Mouse (Mus musculus): Measurements from ENCODE around the gene Zbtb9.
"Not testable (repeated sequence)": the region's sequence is repeated elsewhere in the genome, so short reads cannot be mapped to it uniquely, and the experiment has no call there.

Zbtb9 gene

DNA sequence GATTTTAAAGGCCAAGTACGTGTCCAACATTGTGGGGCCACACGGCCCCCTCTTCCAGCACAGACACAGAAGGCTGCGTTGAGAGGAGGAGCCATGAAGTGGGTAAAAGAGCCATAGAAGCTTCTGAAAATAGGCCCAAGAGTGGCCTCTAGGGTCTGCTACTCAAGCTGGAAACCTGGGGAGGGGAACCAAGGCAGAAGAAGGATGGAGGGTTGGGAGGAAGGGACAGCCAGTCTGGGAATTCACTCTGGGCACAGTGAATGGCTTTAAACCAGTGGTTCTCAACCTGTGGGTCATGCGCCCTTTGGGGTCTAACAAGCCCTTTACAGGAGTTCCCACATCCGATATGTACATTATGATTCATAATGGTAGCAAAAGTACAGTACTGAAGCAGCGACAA lies 3.7 kb upstream of the Zbtb9 start:
- no peak for ATAC-seq (ENCODE audit: insufficient number of reproducible peaks, low FRiP score, low TSS enrichment)

DNA sequence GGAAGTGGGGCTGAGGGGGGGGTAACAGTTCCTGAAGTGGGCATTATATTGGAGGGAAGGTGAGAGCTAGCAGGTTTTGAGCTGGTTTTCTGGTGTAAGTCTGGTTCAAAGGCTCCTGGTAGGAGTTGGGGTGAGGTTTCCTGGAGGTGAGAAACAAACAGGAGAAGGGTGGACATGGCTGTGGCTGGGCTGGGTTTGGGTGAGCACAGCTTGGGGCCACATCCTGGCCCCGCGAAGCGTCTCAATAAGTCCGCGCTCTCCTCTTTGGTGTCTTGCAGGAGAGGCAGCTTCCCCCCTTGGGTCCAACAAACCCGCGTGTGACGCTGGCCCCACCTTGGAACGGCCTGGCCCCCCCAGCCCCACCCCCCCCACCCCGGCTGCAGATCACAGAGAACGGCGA lies 2.7 kb upstream of the Zbtb9 start:
- no peak for ATAC-seq (ENCODE audit: insufficient number of reproducible peaks, low FRiP score, low TSS enrichment)

DNA sequence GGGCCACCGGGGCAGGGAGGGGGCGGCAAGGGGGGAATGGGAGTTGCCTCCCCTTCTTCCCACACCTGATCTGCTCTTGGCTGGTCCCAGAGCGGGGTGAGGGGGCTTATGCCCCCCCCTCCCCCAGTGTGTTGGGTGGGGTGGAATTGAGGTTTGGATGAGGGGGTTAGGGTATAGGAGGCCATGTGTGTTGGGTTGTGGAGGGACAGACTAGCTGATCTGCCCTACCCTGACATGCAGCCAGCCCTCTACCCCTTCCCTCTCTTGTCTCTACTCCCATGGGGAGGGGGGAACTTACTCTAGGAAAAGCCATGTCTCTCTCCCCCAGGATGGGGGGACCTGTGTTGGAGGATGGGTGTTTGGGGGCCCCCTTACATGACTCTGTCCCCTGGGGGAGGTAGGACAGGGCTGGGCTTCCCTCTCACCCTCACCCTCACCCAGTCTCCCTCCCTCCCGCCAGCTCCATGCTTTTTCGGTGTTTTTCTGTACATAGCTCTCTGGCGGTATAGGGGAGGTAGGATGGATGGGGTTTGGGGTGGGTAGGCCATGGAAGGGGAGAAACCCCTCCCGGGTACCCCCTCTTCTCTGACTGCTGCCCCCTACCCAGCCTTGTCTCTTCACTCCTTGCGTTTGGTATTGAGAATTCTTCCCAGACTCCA lies 1.6 kb upstream of the Zbtb9 start:
- no peak for ATAC-seq (ENCODE audit: insufficient number of reproducible peaks, low FRiP score, low TSS enrichment)

DNA sequence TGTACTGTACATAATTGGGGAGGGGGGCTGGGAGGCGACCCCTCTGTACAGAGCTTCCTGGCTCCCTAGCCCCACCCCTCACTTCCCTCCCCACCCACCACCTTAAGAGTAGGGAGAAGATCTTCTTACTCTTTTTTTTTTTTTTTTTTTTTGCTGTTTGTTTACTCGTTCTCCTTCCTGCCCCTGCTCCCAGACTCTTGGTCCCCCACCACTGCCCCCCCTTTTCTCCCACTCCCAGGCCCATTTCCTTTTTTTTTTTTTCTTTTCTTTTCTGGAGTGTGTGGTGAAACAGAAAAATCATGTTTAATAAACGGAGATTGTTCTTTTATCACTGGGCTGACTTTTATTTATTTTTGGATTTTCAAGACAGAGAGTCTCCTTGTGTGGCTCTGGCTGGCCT lies 860 bp upstream of the Zbtb9 start:
- ATAC-seq (ENCODE audit: insufficient number of reproducible peaks, low FRiP score, low TSS enrichment), result no peak

DNA sequence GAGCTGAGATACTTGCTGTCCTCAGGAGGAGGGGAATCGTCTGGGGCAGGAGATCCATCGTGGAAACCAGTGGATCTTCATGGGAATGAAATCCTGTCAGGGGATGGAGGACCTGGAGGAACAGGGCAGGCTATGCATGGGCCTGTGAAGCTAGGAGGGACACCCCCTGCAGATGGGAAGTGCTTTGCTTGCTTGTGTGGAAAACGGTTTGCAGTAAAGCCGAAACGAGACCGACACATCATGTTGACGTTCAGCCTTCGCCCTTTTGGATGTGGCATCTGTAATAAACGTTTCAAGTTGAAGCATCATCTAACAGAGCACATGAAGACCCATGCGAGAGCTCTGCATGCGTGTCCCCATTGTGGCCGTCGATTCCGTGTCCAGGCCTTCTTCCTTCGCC lies 1.6 kb downstream of the Zbtb9 start:
- ATAC-seq (ENCODE audit: insufficient number of reproducible peaks, low FRiP score, low TSS enrichment), result no peak

DNA sequence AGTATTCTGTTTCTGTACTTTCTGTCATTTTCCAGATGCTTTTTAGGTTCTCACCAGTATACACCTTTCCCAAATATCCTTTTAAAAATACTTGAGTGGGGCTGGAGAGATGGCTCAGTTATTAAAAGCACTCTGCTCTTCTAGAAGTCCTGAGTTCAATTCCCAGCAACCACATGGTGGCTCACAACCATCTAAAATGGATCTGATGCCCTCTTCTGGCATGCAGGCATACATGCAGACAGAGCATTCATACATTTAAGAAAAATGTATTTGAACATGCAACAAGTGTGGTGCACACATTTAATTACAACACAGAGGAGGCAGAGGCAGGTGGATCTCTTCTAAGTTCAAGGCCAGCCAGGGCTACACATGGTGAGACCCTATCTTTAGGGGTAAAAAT lies 2.4 kb downstream of the Zbtb9 start:
- ATAC-seq (ENCODE audit: insufficient number of reproducible peaks, low FRiP score, low TSS enrichment), result no peak

DNA sequence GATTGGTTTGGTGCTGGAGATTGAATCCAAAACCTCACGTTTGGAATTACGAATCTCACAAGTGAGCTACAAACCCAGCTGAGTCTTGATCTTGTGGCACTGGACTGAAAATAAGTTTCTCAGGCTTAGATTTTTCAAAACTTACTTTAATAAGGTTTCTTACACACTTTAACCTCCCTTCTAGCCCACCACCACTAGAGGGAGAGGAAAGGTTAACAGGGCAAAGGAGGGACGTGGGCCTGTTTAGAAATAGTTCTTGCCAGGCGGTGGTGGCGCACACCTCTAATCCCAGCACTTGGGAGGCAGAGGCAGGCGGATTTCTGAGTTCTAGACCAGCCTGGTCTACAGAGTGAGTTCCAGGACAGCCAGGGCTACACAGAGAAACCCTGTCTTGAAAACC lies 4.4 kb downstream of the Zbtb9 start:
- ATAC-seq (ENCODE audit: insufficient number of reproducible peaks, low FRiP score, low TSS enrichment), result not testable (repeated sequence)

DNA sequence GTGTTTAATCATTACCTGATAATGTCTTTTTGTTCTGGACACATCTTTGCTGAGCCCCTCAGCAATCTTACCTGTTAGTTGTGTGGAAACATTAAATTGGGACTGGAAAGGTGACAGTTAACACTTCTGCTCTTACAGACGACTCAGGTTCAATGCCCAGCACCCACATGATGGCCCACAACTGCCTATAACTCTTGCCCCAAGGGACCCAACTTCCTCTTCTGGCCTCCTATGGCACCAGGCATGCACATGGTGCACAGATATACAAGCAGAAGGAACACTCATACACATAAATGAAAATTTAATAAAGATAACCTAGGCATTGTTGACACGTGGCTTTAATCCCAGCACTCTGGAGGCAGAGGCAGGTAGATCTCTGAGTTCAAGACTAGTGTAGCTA lies 6.5 kb downstream of the Zbtb9 start:
- ATAC-seq (ENCODE audit: insufficient number of reproducible peaks, low FRiP score, low TSS enrichment), result no peak

DNA sequence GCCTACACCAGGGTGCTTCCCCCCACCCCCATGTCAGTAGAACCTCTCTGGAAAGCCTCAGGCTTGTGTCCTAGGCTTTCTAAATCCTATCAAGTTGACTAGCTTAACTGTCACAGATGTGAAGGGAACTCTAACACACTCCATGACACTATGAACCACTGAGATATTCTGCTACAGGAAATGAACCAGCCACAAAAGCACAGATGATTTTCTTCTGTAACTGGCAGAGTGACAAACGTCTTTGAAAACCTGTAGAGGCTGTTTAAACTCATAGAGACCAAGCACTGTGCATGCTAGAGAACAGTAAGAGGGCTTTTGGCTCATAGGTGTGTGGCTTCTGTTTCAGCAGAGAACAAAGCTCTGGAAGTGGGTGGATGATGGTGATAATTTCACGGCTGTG lies 8.1 kb downstream of the Zbtb9 start:
- no peak for ATAC-seq (ENCODE audit: insufficient number of reproducible peaks, low FRiP score, low TSS enrichment)

DNA sequence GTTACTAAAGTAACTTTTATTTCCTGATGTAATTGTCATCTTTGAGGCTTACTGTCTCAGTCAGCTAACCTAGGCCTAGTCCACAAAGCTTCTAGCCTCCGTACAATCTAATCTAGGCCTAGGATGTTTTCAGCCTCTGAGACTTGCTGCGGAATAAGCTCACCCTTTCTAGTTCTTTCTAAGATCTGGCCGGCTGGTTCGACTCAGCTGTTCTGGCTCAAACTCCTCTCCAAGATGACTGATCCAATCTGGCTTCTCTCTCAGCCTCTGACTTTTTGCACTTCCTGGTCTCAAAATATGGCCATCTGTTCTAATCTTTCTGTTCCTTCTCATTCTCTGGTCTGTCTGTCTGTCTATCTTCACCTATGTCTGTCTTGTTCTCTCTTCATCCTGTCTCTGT lies 10.4 kb downstream of the Zbtb9 start:
- no peak for ATAC-seq (ENCODE audit: insufficient number of reproducible peaks, low FRiP score, low TSS enrichment)

DNA sequence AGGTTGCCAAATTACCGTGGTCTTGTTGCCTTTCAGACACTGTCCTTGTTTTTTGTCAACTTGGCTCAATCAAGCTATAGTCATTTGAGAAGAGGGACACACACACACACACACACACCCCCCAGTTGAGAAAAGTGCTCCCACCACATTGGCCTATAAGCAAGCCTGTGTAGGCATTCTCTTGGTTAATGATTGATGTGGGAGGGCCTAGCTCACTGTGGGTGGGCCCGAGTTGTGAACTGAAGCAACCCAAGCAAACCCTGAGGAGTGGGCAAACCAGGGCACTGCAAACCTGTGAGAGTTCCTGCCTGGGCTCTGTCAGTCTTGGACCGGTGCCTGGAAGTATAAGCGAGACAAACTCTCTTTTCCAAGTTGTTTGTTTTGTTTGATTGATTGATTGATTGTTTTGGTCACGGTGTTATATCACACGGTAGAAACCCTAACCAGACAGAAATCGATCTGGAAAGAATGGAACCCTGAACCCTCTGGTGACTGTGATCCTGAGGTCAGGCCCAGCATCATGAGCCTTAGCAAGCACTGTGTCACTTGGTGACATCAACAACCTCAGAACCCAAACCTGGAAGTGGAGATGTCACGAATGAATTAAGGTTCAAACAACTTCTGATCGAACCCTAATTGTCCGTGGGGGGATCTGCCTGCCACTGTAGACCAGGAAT lies 12.7 kb downstream of the Zbtb9 start:
- no peak for ATAC-seq (ENCODE audit: insufficient number of reproducible peaks, low FRiP score, low TSS enrichment)

DNA sequence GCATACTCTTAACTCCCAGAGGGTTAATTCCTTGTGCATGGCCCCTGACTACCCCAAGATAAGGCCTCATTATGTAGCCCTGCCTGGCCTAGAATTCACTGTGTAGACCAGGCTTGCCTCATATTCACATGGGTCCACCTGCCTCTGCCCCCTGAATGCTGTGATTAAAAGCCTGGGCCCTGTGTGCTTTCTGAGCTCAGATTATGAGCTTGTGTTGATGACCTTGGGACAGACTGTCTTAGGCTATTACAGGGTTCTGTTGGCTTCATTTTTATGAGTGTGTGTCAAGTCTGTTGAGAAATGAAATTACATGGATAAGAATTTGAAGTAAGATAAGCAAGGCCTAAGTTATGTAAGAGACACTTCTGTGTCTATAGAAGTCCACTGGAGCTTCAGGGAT lies 17.6 kb downstream of the Zbtb9 start:
- ATAC-seq (ENCODE audit: insufficient number of reproducible peaks, low FRiP score, low TSS enrichment), result no peak

DNA sequence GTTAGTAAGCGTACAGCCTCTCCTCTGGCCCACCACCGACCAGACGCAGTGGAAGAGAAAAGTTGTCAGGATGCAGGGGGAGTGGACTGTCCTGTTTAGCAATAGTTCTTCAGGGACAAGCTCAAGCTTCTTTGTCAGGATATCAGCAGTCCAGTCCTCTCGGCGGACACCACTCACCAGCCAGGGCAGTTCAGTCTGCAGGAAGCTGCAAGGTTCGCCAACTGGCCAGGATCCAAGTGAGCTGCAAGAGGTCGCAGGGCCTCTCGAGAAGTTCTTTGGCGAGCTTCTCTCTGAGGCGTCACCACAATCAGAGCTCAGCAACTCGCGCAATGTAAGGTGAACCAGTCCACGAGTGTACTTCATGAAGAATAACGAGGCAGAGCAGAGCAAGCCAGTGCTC lies 21.4 kb downstream of the Zbtb9 start:
- no peak for ATAC-seq (ENCODE audit: insufficient number of reproducible peaks, low FRiP score, low TSS enrichment)

DNA sequence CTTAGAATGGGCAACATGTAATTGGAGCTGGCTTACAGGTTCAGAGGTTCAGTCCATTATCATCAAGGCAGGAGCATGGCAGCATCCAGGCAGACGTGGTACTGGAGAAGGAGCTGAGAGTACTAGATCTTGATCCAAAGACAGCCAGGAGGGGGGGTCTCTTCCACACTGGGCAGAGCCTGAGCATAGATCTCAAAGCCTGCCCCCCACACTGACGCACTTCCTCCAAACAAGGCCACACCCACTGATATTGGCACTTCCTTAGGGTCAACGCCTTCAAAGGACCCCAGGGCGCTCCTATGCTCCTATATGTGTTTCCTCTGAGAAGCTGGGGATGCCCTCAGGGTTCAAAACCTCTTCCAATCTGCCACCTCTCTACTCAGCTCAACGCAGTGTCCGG lies 22.0 kb downstream of the Zbtb9 start:
- ATAC-seq (ENCODE audit: insufficient number of reproducible peaks, low FRiP score, low TSS enrichment), result no peak

DNA sequence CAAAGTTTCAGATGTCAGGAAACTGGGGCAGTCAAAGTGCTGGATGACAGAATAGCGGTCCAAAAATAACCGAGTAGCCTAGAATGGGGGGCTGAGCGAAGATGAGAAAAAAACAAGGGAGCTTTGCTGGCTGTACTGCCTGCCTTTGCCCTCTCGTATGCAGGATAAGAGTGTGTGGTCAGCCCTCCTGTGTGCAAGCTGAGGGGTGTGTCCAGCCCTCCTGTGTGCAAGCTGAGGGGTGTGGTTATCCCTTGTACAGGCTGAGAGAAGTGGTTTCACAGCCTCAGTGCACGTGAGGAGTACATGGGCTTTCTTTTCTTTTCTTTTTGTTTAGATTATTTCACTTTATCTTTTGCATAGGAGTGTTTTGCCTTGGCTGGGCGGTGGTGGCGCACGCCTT lies 22.6 kb downstream of the Zbtb9 start:
- ATAC-seq (ENCODE audit: insufficient number of reproducible peaks, low FRiP score, low TSS enrichment), result no peak

DNA sequence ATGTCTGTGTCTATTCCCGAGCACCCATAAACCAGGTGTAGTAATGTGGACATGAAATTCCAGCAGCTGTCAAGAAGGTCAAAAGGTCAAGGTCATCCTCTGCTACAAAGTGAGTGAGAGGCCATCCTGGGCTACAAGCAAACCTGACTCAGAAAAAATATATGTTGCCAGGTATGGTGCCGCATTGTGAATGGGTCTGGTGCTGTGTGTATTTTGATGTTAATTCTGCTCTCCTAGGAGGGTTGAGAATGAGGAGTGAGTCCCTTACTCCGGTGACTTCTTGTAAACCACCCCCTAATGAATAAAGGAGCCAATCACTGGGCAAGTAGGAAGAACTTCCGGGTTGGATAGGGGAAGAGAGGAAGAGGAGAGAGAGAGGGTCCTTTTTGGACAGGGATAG lies 24.7 kb downstream of the Zbtb9 start:
- ATAC-seq (ENCODE audit: insufficient number of reproducible peaks, low FRiP score, low TSS enrichment), result no peak

DNA sequence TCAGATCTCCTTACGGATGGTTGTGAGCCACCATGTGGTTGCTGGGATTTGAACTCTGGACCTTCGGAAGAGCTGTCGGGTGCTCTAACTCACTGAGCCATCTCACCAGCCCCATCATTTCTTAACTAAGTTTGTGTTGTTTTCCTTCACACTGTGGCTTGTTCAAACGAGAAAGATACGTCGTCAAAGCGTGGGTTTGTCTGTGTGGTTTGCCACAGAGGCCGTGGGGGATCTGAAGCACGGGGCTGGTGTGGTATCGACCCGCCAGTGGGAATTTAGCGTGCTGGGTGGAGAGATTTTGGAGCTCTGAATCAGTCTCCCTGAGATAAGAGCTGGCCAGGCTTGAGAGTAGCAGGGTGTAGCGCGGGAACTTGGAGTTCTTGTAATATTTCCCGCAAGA lies 25.3 kb downstream of the Zbtb9 start:
- no peak for ATAC-seq (ENCODE audit: insufficient number of reproducible peaks, low FRiP score, low TSS enrichment)

DNA sequence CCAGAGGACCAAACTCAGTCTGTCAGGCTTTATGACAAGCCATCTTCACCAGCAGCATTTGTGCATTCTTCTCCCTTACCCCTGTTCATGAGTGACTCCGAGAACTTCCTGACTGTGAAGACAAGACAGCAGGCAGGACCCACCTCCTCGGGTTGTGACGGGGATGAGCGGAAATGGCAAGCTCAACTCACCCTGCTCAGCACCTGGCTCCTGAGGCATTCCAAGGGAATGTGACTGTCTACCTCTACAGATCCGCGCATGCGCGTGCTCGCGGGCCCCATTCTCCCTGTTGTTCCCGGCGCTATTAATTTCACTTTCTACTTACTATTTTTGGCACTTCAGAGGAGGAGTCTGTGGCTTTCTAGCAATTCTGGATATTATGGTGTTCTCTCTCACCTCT lies 27.0 kb downstream of the Zbtb9 start:
- ATAC-seq (ENCODE audit: insufficient number of reproducible peaks, low FRiP score, low TSS enrichment), result no peak

DNA sequence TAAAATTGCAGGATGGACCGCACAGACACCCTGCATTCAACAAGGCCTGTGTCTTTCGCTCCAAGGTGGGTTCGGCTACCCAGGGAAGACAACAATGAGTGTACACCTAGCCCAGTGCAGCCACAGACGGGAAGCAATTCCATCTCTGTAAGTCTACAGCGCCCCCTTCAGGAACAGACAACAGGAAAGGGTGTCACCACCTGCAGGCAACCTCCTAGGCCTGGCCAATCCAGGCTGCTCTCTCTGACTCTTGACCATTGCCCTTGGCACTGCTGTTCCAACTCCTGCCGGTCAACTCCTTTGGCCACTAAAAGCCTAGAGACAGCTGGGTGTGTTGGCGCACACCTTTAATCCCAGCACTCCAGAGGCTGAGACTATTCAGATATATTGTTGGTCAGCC lies 28.2 kb downstream of the Zbtb9 start:
- no peak for ATAC-seq (ENCODE audit: insufficient number of reproducible peaks, low FRiP score, low TSS enrichment)

DNA sequence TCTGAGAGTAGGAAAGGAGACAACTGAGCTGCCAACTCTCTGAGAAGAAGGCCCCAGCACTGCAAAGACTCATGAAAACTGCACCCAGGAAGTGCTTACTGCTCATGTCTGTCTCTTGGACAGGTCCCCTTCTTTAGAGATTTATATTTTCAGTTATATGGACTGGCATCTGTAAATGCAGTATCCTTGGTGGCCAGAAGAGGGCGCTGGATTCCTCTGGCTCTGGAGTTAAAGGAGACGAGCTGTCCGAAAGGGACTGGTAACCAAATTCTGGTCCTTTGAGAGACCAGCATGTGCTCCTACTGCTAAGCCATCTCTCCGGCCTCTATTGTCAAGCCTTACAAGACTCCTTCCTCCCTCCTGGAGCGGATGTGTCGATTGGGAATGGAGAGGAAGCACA lies 28.9 kb downstream of the Zbtb9 start:
- ATAC-seq (ENCODE audit: insufficient number of reproducible peaks, low FRiP score, low TSS enrichment), result no peak

DNA sequence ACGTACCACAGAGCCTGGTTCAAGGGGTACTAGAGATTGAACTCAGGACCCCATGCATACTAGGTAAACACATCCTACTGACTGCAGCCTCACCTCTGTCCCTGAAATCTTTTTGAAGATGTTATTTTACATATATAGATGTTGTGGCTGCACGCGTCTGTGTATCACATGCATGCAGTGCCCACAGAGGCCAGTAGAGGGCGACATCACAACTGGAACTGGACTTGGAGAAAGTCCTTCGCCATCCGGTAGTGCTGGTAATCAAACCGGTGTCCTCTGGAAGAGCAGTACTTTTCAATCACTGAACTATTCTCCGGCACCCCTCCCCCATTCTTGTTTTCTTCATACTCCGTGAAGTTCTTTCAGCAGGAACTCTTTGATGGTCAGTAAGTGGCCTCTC lies 31.5 kb downstream of the Zbtb9 start:
- no peak for ATAC-seq (ENCODE audit: insufficient number of reproducible peaks, low FRiP score, low TSS enrichment)

DNA sequence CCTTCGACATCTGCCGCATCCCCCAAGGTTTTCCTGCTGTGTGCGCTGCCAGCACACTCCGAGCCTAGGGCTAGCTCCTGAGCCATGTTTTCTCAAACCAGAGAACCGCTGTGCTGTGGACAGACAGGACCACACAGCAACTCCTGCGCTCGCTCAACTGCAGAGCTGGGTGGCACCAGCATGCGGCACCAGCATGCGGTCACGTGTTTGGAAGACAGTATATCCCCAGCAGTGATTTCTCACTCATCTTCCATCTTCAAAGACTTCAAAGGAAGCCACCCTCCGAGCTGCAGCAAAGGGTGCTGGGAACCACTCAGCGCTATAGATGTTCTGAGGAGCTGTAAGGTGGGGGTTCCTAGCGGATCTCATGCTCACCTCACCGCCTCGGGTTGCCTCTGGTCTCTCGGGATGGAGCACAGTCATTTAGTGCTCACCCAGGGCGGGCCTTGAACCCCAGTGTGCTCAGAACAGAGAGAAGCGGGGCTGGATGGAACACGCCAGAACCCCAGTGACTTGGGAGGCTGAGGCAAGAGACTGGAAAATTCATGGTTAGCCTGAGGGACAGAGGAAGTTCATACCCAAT lies 32.0 kb downstream of the Zbtb9 start:
- no peak for ATAC-seq (ENCODE audit: insufficient number of reproducible peaks, low FRiP score, low TSS enrichment)

All from cerebellum, adult (tissue).